Mouse (Mus musculus) gastrocnemius, adult 8-10 months (tissue): ENCODE results near the gene Ush1g. TPM values are rescaled to one million over a fixed set of nuclear protein-coding genes. Genes with fewer than 3 reads are reported as not detected.

Experiments
- DNase-seq, 2 experiments: peaks; one replicate each; pipeline ENCODE4 v3.0.0; 2022; ENCODE audit warnings: low spot score in 2 of 2
- total RNA-seq, 4 experiments: library from RNA; stranded (reverse); gene quantifications; 2 replicates each; pipeline ENCODE4 v1.2.4; 2022

Gene Ush1g
- total RNA-seq, 4 experiments from 2014 or later, result 0.15 to 0.34 (median 0.24) TPM

DNA sequence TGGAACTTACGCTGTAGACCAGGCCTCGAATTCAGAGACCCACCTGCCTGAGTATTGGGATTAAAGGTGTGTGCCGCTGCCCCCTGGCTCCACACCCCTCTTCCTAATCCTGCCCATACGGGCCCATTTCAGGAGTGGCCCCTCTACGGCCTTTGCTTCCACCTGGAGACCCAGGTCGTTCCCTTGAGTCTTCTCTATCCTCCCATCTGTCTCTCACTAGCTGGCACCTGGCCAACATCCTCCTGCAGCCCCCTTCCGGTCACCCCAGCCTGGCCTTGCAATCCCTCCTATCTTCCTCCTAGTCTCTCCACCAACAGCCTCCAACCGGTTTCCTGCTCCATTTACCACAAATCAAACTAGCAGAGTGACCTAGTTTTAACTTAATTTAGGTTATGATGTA is 32.0 kb downstream of the Ush1g start:
- DNase-seq, result no peak

DNA sequence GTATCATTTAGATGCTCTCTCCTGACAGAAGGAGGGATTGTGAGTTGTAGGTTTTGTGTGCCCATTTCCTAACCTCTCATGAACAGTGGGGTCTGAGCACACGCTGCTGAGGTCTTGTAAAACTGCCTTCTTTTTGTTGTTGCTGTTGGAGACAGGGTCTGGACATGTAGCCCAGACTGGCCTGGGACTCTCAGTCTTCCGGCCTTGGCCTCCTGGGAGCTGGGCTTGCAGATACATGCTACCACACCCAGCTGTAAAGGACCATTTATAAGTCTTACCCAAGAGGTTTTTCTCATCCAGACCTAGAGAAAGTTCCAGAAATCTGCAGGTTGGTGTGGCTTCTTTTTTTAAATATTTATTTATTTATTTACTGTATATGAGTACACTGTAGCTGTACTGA is 33.5 kb downstream of the Ush1g start:
- no peak for DNase-seq

DNA sequence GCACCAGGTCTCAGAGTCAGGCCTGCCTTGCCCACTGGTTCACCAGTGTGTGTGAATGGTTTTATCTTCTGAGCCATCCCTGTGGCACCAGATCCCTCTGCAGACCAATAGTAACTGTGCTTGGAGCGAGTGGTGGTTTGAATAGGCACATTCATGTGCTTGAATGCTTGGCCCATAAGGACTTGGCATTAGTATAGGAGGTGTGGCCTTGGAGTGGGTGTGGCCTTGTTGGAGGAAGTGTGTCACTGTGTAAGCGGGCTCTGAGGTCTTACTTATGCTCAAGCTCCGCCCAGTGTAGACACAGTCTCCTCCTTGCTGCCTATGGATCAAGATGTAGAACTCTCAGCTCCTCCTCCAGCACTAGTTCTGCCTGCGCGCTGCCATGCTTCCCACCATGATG is 34.5 kb downstream of the Ush1g start:
- no peak for DNase-seq

DNA sequence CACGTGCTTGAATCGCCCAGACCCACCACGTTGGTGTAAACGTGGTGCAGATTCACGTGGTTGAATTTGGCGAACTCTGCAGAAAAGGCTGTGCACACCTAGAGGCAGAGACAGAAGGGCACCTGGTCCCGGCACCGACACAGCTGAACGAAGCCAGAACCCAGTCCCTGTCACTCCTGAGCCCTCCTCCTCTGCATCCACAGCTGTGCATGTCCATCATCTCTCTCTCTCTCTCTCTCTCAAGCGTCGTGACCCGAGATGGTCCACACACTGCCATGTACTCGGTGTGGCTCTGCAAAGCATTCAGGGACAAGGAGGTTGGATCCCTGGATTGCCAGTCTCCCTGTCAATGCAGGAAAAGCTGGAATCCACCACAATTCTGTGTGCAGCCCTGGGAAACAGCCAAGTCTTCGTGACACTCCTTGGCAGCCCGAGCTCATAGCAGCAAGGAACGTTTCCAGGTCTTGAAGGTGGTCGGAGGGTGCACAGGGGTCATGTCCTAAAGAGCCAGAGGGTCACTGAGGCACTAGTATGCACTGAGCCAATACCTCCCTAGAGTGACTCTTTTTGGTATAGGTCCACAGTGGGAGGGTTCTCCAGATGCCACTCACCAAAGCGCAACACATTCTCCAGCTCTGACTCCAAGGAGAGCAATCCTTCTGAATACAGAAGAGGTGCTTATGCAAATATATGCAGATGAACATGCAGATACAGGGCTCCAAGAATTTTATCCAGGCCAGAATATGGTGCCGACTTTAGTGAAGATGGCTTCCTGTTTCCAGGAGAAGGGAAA is 35.4 kb downstream of the Ush1g start:
- peak in 1 of 2 experiments; percentile 42 for DNase-seq

DNA sequence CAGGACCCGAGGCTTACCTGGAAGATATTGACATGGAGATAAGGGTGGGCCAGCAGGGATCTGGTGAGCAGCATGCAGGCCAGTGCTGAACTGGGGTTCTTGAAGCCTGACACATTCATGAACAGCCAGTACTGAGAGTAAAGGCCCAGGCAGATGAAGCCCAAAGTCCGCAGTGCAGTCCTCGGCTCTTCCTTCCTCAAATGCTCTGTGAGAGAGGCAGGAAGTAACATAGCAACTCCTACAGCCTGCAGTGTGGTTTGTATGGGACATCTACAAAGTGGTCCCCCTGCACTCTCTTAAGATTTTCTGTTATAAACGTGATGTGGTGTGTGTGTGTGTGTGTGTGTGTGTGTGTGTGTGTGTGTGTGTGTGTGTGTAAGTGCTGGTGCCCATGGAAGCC is 36.6 kb downstream of the Ush1g start:
- no peak for DNase-seq

DNA sequence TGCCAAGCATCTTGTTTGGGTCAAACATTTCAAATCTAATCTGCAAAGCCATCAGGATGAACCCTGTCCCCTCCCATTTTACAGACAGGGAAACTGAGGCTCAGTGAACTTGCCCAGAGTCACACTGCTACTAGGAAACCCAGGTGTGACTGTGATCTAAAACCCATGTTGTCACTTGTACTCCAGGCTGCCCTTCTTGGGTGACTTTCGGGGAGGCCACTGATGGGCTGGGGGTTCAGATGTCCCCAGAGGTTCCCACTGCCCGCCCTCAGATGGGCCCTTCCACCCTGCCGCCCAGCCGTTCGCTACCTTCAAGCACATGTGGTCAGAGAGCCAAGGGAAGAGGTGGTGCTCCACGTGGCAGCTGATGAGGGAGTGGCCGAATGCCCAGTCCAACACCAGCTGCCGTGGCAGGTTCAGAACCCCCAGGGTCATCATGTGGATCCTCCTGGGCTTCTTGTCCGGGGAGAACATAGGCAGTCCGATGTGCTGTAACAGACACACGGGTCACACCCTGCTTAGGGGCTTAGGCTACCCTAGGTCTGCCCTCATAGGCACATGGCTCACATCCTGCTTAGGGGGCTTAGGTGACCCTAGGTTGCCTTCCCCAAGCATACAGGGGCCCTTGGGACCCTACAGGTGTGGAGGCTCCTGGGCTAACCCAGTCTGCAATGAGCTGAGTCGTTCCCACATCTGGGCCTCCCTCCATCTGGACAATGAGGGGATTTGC is 37.8 kb downstream of the Ush1g start:
- no peak for DNase-seq

DNA sequence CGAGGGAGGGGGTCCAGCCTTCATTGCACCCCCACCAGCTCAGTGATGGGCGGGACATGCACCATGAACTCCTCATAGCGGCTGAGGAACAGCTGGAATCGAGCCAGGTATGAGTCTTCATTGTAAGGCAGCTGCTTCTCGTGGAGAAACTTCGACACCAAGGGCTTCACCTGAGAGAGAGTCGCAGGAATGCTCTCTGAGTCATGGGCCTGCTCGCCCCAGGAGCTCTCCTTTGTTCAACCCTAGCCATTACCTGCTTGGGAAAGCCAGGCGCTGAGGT is 38.4 kb downstream of the Ush1g start:
- DNase-seq, result no peak

DNA sequence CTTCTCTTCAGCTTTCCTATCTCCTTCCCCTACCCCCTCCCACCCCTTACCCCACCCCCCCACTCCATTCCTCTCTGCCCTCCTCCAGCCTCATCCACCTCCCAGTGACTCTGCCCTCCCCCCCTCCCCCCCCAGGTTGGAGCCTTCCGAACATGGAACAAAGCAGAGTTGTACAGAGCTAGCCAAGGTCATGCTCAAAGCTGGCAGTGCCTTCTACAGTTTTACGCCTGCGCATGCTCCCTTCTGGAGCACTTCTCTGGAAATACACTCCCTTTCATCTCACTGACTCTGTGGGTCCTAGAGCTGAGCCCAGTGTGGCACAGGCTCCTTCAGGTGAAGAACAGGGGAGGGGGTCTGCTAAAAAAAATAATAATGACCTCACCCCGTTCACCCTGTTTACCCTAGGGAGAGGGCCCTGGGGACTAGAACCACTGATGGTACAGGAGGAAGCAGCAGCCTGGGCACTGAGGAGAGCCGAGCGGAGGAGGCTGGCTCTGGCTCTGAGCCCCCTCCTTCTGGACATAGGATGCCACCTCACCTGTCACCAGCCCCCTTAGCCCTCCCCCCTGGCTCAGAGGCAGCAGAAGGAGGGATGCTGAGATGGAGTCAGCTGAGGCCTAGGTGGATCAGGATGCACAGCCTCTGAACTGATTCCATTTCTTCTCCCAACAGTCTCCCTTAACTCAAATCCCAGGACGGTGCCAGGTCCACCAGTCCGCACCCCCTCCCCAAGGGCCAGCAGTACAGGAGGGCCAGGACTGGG is 38.9 kb downstream of the Ush1g start:
- no peak for DNase-seq

DNA sequence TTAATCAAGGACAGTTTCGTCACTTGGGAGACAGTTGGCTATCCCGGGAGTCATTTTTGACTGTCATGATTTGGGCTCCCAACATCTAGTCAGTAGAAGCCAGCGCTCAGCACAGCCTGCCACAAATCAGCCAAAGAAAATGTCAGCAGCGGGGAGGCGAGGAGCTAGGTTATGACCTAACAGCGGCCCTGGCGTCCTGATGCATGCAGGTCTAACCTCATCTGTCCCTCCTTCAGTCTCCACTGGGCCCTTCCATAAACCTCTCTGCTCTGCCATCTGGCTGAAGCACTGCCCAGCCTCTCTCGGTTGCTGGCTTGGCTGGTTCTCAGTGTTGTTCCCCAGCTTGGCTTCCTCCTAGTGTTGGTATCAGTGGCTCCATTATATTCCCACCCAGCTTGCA is 39.5 kb downstream of the Ush1g start:
- DNase-seq, result no peak

DNA sequence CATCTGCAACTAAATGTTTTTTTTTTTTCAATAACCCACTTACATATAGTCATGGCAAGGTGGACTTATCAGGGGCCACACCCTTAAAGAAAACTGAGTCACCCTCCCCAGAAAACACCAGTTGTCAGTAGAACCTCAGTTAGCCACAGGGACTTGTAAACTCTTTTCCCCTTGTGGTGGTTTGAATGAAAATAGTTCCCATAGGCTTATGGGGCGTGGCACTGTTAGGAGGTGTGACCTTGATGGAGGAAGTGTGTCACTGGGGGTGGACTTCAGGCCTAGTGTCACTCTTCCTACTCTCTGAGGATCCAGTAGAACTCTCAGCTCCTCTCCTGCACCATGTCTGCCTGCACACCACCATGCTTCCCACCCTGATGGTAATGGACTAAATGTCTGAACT is 42.1 kb downstream of the Ush1g start:
- no peak for DNase-seq

DNA sequence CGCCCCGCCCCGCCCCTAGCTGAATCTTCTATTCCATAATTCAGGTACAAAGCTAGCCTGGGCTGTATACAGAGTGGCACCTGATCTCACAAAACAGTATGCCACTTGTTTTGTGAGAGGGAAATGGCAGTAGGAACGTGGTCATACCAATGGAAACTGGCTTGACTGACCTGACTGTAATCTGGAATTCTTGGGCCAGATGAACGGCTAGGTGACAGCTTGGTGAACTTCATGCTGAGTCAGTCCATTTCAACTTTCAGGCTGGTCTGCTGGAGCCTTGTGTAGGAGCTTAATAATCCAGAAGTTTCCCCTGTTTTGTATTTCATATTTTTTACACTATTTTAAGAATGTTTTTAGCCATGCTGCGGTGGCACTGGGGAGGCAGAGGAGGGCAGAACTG is 43.7 kb downstream of the Ush1g start:
- DNase-seq, result no peak

DNA sequence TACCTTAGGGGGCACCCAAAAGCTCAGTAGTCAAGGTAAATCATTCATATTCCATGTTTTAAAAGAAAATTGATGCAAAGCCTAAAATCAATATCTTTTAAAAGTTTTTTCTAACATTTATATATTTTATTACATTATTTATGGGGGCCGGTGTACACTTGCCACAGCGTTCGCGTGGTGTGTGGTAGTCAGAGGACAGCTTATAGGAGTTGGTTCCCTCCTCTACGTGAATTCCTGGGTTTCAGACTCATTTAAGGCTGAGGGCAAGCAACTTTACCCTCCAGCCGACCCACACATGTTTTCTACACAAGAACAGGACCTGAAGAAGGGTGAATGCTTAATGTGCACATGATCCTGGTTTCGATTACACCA is 44.3 kb downstream of the Ush1g start:
- DNase-seq, result no peak

DNA sequence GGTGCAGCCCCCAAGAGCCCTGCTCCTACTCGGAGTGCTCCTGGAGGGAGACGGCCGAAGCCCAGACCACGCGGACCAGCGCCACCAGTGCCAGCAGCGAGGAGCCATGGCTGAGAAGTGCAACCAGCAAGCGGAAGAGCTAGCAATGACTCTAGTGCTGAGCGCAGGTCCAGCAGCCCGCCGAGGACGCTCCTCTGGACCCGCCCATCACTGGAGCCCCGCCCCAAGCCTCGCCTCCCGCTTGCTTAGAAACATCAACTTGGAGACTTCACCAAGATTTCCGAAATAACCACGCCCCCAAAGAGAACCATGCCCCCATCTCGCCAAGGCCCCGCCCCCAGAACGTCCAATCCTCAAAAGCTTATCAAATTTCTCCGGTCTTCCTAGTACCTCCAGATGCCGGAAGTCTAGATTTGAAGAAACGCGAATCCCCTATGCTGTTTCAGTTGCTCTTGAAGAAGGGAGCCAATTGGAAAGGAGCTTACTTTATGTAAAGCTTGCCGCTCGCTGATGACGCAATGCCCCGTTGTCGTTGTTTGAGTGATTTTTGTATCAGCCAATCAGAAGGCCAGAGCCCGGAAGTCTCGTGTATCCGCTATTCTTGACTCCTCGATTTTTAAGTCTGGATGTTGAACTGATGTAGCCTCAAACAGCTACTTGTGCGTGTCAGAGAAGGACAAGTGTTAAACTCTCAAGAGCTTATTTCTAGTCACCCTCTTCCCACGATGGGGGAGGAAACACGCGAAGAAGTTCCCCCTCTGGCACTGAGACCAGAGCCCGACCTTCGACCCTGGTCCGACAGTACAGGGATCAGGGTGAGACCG is 44.8 kb downstream of the Ush1g start, which contains the start of gene Fdxr:
Fdxr (minus strand) TSS at position 271 of the 824 bp plus-strand sequence.
- DNase-seq, result peak; percentile 98

DNA sequence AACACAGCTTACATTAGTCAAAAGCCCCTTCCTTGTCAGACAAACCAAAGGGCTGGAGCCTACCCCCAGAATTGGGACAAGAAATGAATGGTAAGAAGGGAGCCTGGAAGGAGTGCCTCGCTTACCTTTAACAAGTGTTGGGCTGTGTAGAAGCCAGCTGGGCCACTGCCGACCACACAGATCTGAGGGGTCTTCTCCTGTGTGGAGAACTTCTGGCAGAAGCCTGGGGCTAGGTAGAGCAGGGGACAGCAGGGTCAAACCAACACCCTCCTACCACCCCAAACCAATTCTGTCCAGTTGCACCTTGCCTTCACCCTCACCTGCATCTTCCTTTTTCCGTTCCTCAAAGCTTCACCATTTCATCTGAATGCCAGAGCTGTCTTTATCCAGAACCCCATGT is 45.9 kb downstream of the Ush1g start:
- no peak for DNase-seq

DNA sequence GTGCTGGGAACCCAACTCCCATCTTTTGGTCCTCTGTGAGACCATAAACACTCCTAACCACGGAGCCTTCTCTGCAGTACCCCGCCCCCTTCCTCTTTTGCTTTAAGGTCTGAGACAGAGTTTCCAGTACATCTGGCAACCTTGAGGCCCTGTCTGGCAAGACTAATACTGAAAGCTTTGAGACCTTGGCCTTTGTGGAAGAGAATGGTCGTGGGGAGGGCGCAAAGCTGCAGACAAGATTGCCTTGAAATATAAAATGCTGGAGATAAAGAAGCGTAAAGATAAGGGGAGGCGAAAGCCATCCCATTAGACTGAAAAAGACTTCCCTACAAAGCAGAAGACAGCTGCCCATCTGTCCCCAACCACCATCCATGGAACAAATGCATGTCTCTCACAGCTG is 46.3 kb downstream of the Ush1g start:
- DNase-seq, result no peak

DNA sequence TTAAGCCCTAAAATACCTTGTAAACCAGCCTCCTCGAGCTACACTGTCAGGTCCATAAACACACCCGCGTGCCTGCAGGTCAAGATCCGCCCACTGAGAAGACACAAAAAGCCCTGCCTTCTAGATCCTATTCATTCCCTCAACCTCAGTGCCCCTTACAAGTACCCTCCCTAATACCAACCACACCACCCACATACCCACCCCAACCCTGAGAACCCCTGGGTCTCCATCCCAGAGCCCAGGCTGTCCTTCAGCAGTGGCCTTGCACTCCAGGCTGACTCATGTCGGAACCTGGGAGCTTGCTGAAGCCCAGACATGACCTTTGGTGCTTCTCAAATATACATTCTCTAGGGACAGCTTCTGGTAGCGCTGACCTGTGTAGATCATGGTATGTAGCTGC is 47.1 kb downstream of the Ush1g start:
- DNase-seq, result no peak

DNA sequence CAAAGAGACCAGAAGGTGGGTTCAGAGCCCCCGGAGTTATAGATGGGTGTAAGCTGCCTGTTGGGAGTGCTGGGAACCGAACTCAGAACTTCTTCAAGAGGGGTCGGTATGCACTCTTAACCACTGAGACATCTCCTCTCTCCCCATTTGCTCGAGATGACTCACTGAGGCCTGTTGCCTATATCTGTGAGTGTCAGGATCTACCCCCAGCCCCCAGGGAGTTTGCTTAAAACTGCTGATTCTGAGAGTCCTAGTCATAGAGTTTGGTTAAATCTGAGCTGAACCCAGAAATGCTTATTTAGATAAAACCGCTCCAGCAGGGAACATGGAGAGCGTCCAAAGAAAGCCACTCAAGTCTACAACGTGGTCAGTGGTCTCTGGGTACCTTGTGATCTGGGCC is 47.7 kb downstream of the Ush1g start:
- no peak for DNase-seq

DNA sequence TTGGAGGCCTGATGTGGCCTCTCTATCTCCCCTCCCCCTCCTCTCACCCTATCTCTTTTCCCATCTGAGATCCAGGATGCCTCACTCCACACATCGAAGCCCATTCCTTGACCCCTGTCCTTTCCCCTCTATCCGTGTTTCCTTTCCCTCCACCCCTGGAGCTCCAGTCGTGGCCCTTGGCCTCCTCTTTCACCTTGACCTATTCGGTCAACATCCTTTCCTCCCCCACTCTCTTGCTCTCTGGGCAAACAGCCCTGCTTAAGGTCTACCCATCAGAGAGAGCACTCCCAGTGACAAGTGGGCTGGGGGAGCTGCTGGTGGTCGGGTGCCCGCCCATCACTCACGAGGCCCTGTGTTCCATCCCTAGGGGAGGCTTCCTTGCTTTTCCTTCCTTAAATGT is 48.1 kb downstream of the Ush1g start:
- DNase-seq, result no peak

DNA sequence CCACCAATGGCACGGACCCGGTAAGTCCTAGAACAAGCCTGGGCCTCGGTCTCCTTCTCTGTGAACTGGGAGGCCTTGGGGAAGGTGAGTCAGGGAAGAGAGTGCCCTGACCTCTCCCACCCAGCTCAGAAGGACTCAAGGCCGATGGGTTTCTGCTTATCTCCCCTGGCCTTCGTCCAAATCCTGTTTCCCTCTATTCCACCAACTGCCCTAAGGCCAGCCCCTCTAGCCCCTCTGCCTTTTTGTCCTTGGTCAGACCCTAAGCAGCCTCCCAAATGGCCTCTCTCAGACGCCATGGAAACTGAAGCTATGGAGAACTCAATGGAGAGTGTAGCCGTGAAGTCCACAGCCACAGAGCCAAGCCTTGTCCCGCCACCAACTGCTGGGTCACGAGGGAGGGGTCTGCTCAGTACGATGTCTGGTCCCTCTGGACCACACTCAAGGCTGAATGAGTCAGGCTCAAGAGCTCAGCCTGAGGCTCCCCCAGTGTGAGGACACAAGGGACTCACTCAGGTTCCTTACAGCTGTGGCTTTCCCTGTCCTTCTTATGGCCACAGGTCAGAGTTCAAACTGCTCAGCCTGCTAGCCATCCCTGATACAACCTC is 48.8 kb downstream of the Ush1g start:
- DNase-seq, result no peak

DNA sequence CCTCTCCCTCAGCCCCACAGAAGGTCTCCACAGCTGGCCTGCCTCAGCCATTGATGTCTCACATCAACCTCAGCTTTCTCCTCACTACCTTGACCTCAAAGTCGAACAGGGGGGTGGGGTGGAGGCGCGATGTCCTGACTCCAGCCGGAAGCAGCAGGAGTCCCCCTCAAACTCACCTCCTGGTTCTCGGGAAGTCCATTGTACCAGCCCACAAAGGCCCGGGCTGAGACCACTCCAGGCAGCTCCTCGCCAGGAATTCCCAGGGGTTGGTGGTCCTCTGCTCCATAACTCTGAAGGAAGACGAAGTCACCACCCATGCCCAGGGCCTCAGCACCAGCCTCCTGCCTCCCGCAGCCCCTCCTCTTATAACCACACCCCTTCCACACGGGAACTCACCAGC is 50.4 kb downstream of the Ush1g start:
- no peak for DNase-seq

DNA sequence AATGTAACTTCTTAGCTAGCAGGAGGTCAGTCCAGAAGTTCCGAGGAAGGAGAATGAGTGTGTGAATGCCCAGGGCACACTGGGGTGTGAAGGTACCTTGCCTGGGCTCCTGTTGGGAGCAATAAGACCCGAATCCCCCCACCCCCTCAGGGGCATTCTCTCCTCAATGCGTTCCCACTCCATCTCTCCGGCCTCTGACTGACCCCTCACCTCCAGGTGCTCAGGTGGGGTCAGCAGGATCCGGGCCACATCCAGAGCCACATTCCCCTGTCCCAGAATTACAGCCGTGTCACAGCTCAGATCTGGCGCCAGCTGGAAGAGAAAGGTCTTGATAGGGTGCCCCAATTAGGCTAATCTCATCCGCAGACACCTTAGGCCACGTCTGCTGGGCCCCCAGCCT is 50.8 kb downstream of the Ush1g start:
- no peak for DNase-seq
